Mouse (Mus musculus): ENCODE results near the gene Nsd1.
A peak's percentile ranks its signal among the peaks of the same experiment; 100 is the strongest.

Gene Nsd1

DNA sequence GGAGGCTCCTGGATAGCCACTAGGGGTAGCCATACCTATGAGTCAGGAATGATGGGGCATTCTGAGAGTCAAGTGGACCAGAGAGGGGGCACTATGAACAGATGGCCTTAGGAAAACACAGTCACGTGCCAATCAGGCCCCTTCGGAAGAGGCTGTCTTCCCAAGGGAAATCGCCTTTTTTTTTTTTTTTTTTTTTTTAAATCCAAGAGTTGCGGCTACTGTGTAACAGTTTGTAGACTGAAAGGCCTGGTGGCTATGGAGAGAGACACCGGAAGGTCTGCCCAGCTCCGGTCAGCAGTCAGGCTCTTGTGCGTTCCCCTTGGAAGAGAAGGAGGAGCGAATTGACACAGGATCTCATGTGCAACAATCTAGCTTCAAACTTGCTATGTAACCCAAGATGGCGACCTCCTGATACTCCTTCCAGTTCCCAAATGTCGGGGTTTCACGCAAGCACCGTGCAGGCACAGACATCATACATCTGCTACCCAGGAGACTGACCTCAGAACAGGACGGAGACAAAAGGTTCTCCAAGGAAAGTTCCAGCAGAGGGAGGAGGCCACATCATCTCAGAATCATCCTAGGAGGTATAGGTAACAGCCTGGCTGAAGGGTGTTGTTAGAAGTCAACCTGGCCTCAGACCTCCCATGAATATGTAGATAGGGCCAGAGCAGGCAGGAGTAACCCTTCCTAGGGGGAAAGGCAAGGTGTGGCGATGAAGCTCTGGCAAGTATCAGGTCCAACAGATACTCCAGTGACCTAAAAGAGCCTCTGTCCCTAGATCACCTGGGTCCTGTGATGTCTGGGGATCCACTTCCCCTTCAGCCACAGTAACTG is 121.2 kb downstream of the Nsd1 start:
- no peak for DNase-seq

DNA sequence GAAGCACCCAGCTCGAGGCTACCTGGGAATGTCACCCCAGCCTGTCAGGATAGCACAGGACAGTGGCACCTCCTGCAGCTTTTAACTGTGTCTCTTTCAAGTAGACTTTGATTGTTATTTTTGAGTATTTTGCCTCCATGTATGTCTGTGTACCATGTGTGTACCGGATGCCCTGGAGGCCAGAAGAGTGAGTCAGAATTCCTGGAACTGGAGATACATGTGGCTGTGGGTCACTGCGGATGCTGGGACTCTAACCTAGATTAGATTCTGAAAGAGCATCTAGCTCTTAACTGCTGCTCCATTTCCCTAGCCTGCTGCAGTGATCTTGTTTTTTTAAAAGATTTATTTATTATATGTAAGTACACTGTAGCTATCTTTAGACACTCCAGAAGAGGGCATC is 122.7 kb downstream of the Nsd1 start:
- no peak for DNase-seq

DNA sequence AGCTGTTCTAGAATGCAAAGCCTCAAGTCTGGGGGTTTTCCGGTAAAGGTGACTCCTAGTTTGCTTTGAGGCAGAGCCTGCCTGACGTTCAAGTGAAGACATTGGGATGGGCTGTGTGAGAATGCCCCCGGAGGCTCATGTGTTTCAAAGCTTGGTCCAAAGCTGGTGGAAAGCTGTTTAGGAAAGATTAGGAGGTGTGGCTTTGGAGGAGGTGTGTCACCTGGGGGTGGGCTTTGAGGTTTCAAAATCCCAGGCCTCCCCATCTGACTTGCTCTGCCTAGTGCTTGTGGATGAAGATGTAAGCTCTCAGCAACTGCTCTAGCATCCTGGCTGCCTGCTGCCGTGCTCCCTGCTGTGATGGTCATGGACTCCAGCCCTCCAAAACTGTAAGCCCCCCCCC is 126.1 kb downstream of the Nsd1 start:
- no peak for DNase-seq

GRCm38 (mm10) chr13:55337341-55337975 is 127.9 kb downstream of the Nsd1 start:
- DNase-seq, result no peak

GRCm38 (mm10) chr13:55338131-55339054 is 128.8 kb downstream of the Nsd1 start:
- DNase-seq, result peak; percentile 32

DNA sequence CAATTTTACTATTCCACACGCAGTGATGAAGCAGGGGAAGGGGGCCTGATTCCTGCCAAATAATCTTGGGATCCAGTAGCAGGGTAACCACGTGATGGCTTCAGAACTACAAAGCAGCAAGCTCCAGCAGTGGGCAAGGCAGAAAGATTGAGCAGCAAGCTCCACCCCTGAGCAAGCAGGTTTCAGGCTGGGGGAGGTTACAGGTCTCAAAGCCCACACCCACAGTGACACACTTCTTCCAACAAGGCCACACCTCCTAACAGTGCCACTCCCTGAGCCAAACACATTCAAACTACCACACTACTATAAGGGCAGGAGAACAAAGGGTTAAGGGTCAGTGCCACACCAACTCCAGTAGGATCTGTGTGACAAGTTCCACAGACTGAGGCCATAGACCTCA is 129.7 kb downstream of the Nsd1 start:
- no peak for DNase-seq

DNA sequence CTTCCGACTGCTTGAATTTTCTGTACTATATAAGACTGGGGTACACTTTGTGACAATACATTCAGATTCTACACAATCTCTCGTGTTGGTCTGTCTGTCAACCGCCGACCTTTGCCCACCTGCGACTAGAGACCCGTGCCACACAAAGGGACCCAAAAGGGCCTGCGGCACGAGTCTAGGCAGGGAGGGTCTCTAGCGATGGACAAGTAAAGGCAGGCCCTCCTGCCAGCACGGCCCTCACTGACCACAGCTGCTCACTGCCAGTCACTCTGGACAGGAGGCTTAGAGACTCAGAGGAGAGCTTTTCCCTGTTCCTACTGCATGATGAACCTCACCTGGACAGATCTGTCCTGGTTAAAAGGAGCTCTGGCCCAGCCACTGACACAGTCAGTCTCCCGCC is 132.9 kb downstream of the Nsd1 start:
- no peak for DNase-seq

DNA sequence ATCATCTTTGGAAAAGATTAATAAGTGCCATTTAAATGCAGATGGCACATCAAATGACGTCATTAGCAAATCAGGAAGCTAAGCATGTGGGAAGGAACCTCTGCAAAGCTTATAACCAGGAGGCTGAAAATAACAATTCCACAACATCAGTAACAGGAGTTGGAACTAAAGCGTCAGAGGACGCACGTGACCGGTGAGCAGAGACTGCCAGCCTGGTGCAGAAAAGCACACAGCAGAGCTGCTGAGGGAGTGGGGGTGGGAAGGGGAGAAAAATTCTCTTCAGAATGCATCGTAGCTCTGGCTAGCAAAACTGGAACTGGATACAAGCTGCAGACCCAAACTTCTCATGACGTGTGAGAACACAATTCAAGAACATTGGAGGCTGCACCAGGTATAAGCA is 134.7 kb downstream of the Nsd1 start:
- DNase-seq, result no peak

- DNase-seq, result no peak
Observed at GRCm38 (mm10) chr13:55346745-55347144, 137.2 kb downstream of the Nsd1 start.

- DNase-seq, result no peak
Observed at GRCm38 (mm10) chr13:55361145-55361544, 151.6 kb downstream of the Nsd1 start.

DNA sequence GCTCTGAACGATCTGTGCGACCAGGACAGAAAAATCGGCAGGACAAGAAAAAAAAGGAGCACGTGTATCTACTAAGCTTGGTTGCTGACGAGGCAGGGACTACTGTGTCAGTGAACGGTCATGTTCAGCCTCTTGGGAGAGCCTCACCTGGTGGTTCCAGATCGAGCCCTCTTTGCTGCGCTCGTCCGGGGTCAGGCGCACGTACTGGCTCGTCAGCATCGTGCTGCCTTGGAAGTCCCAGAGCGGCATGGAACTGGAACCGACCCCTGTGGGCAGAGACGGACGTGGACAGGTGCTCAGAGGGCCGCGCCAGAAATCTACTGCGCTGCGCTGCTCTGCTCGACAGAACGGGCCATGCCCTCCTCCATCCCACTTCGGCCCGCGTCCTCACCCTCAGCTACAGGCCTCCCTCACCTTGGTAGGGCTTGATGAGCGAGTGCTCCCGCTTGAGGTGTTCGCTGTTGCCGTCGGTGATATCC is 152.4 kb downstream of the Nsd1 start:
- DNase-seq, result no peak

DNA sequence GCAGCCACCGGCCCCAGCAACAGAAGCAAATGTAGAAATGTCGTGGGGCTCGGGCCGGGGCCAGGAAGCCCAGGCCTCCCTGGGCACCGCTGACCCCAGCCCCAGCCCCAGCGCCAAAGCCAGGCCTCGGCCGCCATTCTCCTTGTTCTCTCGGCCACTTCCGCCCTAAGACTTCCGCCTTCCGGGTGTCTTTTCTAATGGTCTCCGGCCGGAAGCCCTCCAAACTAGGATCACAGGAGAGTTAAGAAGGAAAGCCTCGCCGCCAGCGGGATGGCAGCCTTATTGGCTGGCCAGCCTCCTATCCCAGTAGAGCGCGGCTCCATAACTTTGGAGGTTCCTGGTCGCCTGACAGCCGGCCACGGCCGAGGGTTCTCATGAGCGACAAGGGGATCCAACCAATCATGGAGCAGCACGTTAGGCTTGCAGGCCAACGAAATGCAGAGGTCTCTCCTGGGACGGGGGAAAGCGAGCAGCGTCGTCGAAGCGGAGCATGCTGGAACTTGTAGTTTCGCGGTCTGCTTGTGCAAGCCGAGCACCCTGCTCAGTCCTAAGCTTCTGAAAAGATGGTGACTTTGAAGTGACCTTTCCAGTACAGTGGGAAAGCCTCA is 153.0 kb downstream of the Nsd1 start, which contains the start of gene Lman2:
Lman2 (minus strand) TSS at position 331 of the 608 bp plus-strand sequence.
- DNase-seq, result peak; percentile 98

Data from kidney, postnatal 14 days (tissue).